Mouse (Mus musculus) cerebellum, adult 2 months (tissue): ENCODE measurements around the gene Srsf3.

ENCODE experiments used
- CTCF ChIP-seq: fragments of 200-500 bp; IDR thresholded peaks from 2 replicates; pipeline ENCODE4 v1.5.1; 2011; ENCODE audit warnings: low read depth, mild to moderate bottlenecking, control low read depth, low read length, moderate library complexity, borderline replicate concordance; ENCODE audit not compliant: insufficient read depth
- POLR2A ChIP-seq: fragments of 200-500 bp; IDR thresholded peaks from 2 replicates; pipeline ENCODE4 v1.6.1; 2011; ENCODE audit warnings: low read length, control low read depth, borderline replicate concordance; ENCODE audit not compliant: insufficient read depth

DNA sequence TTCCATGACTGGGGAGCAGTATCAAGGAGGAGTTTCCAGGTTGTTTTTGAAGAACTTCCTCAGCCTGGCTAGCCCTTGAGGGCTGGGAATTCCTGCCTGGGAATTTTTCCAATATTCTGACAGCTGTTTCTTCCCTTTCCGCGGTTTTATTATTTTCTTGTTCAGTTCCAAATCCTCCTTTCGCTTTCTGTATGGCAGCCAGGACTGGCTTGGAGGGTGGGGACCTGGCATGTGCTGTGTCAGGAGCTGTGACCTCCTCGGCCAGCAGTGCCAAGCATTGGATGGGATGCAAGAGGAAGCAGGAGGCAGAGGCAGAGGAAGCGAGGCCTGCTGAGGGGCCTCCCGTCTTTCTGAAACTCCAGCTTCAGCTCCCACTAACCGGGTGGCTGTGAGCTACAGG is 21.4 kb downstream of the Srsf3 start:
- TF ChIP-seq CTCF (no peak), POLR2A (no peak)
